Mouse (Mus musculus) CH12.LX (cell line): ENCODE measurements around the gene 2310030G06Rik.

Experiments used
- MAFK ChIP-seq: IDR thresholded peaks from 2 replicates; pipeline ENCODE4 v1.6.1; 2011; ENCODE audit warnings: low read length, improper control_type of control experiment; ENCODE audit not compliant: insufficient replicate concordance
- MEF2A ChIP-seq: IDR thresholded peaks from 2 replicates; pipeline ENCODE4 v1.6.1; 2014; ENCODE audit warnings: low read depth, mild to moderate bottlenecking, inconsistent platforms, low read length, improper control_type of control experiment, borderline replicate concordance
- TBP ChIP-seq: conservative IDR thresholded peaks from 2 replicates; pipeline ENCODE4 v1.6.1; 2011; ENCODE audit warnings: low read depth, low read length, improper control_type of control experiment
- ZC3H11A ChIP-seq: IDR thresholded peaks from 2 replicates; pipeline ENCODE4 v1.6.1; 2012; ENCODE audit warnings: low read depth, mild to moderate bottlenecking, inconsistent platforms, low read length, improper control_type of control experiment

- TF ChIP-seq ZC3H11A (no peak), MEF2A (no peak), MAFK (no peak), TBP (no peak)
Measured at GRCm38 (mm10) chr9:50752054-50752602, 5.8 kb upstream of the 2310030G06Rik start, which contains the start of gene Hspb2.
